ENCODE assay signal across 8 mouse cellular contexts in genomic region chr6:50807187-50808012, GRCm38 (mm10).
DNase-seq lines count a peak whose midpoint lies in the region; ATAC-seq and TF ChIP-seq lines count a peak whose summit lies in the region.

No protein-coding gene starts in this region.

- H3K9me3 ChIP-seq in intestine, embryonic 14.5 days (ENCODE audit: control insufficient read depth, low read length), result no peaks in the 10 kb centered on the region
- H3K9me3 ChIP-seq in lung, embryonic 16.5 days (ENCODE audit: control insufficient read depth, low read length), result no peaks in the 10 kb centered on the region
- no peaks in the 10 kb centered on the region for H3K9me3 ChIP-seq in stomach, postnatal 0 days (ENCODE audit: control insufficient read depth, low read length)

- H3K4me1 ChIP-seq in intestine, embryonic 14.5 days (replicated peaks; ENCODE audit: control insufficient read depth, insufficient read depth, low read length), result peaks cover 31% of the 10 kb centered on the region
- H3K4me1 ChIP-seq in lung, embryonic 16.5 days (replicated peaks; ENCODE audit: control insufficient read depth, insufficient read depth, low read length), result peaks cover 17% of the 10 kb centered on the region
- peaks cover 4% of the 10 kb centered on the region; the same call in 1 of the 2 replicates for H3K4me1 ChIP-seq in stomach, postnatal 0 days (replicated peaks; ENCODE audit: control insufficient read depth, insufficient read depth)

- no peaks in the 10 kb centered on the region for H3K27me3 ChIP-seq in intestine, embryonic 14.5 days (replicated peaks; ENCODE audit: control insufficient read depth, insufficient read depth, low read length)
- H3K27me3 ChIP-seq in lung, embryonic 16.5 days (ENCODE audit: control insufficient read depth, insufficient read depth, low read depth, low read length), result no peaks in the 10 kb centered on the region
- no peaks in the 10 kb centered on the region for H3K27me3 ChIP-seq in stomach, postnatal 0 days (ENCODE audit: control insufficient read depth, insufficient read depth, low read length)

- H3K4me3 ChIP-seq in intestine, embryonic 14.5 days (ENCODE audit: low read depth, low read length), result peak overlapping the region; percentile 25
- H3K4me3 ChIP-seq in lung, embryonic 16.5 days (ENCODE audit: low read length), result peak overlapping the region; percentile 39
- H3K4me3 ChIP-seq in stomach, postnatal 0 days (ENCODE audit: low read depth, low read length), result peak overlapping the region; percentile 34

- peak; percentile 66 for DNase-seq in urinary bladder, postnatal 14 days (ENCODE audit: low spot score)
- no peak for DNase-seq in urinary bladder, adult 2 months (ENCODE audit: low spot score)
- DNase-seq in gastrocnemius, postnatal 25 days, result peak; percentile 37
- peak; percentile 83 for DNase-seq in intestine, embryonic 14.5 days (ENCODE audit: low spot score)
- DNase-seq in stomach, postnatal 0 days (ENCODE audit: low spot score), result peak; percentile 58
- DNase-seq in thymus, postnatal 36 days, result no peak
- DNase-seq in embryo, embryonic 11 days, result no peak

- H3K27ac ChIP-seq in intestine, embryonic 14.5 days (ENCODE audit: low read depth), result peak overlapping the region; percentile 89
- H3K27ac ChIP-seq in lung, embryonic 16.5 days (ENCODE audit: low read length), result peak overlapping the region; percentile 88
- peak overlapping the region; percentile 90 for H3K27ac ChIP-seq in stomach, postnatal 0 days (replicated peaks)

- H3K4me2 ChIP-seq in intestine, embryonic 14.5 days (ENCODE audit: low read length), result peak overlapping the region; percentile 48
- peak overlapping the region; percentile 65 for H3K4me2 ChIP-seq in lung, embryonic 16.5 days (ENCODE audit: low read depth, low read length)
- H3K4me2 ChIP-seq in stomach, postnatal 0 days (replicated peaks; ENCODE audit: low read depth), result peak overlapping the region; percentile 45

- ATAC-seq in intestine, embryonic 14.5 days (replicated peaks; ENCODE audit: low FRiP score, low TSS enrichment, low read depth), result peak; percentile 89
- peak; percentile 95 for ATAC-seq in lung, embryonic 16.5 days (ENCODE audit: low read depth)
- peak; percentile 91 for ATAC-seq in stomach, postnatal 0 days (ENCODE audit: low FRiP score, low TSS enrichment)

- no peaks in the 10 kb centered on the region for H3K36me3 ChIP-seq in intestine, embryonic 14.5 days (ENCODE audit: control insufficient read depth, insufficient read depth, low read length)
- no peaks in the 10 kb centered on the region for H3K36me3 ChIP-seq in lung, embryonic 16.5 days (ENCODE audit: control insufficient read depth, insufficient read depth, low read length)
- H3K36me3 ChIP-seq in stomach, postnatal 0 days (ENCODE audit: control insufficient read depth, insufficient read depth, low read length), result no peaks in the 10 kb centered on the region

- H3K9ac ChIP-seq in intestine, embryonic 14.5 days (ENCODE audit: low read length), result peak overlapping the region; percentile 42
- H3K9ac ChIP-seq in lung, embryonic 16.5 days (ENCODE audit: low read length), result peak overlapping the region; percentile 55
- H3K9ac ChIP-seq in stomach, postnatal 0 days (ENCODE audit: low read length), result peak overlapping the region; percentile 52; the same call in 1 of the 2 replicates

- 25% methylated on average over 19 of the region's 19 CpGs for WGBS in intestine, embryonic 14.5 days
- WGBS in lung, embryonic 16.5 days, result 19% methylated on average over 19 of the region's 19 CpGs
- WGBS in stomach, postnatal 0 days, result 25% methylated on average over 19 of the region's 19 CpGs

- no peak for TF ChIP-seq CTCF in stomach, postnatal 0 days (IDR thresholded peaks at IDR 0.05; ENCODE audit: low read depth)

- TF ChIP-seq EP300 in stomach, postnatal 0 days (optimal IDR thresholded peaks at IDR 0.05), result no peak

Comparison
In these comparisons a context has a peak if more than half of its experiments do, and no peak if none do; other contexts are left out.
1. DNase-seq: peak in urinary bladder, postnatal 14 days (single experiment), gastrocnemius, postnatal 25 days (single experiment), intestine, embryonic 14.5 days (single experiment) and stomach, postnatal 0 days (single experiment); none in urinary bladder, adult 2 months (single experiment), thymus, postnatal 36 days (0 of 2) and embryo, embryonic 11 days (single experiment).
2. Peak in every context shown above with its lines, with median percentiles within 50 percentile points of each other: ATAC-seq, H3K27ac ChIP-seq, H3K4me2 ChIP-seq, H3K4me3 ChIP-seq and H3K9ac ChIP-seq.